Mouse (Mus musculus) small intestine, adult 2 months (tissue): ENCODE data around the gene Islr. TPM values are rescaled to one million over a fixed set of nuclear protein-coding genes. Genes with fewer than 3 reads are reported as not detected.

ENCODE experiments used
- H3K27ac ChIP-seq: fragments of 200-500 bp; 2 replicates; pipeline ENCODE4 v1.5.1; 2012; ENCODE audit warnings: low read depth, low read length, control low read depth, inconsistent platforms; ENCODE audit not compliant: insufficient read depth
- H3K27me3 ChIP-seq: fragments of 200-500 bp; 2 replicates; pipeline ENCODE4 v1.6.1; 2012; ENCODE audit warnings: mild to moderate bottlenecking, moderate library complexity, low read length, inconsistent platforms; ENCODE audit not compliant: control insufficient read depth, insufficient read depth
- H3K36me3 ChIP-seq: fragments of 200-500 bp; 2 replicates; pipeline ENCODE4 v1.6.1; 2012; ENCODE audit warnings: mild to moderate bottlenecking, low read length, control low read depth, inconsistent platforms; ENCODE audit not compliant: control insufficient read depth, insufficient read depth
- H3K4me1 ChIP-seq: fragments of 200-500 bp; 2 replicates; pipeline ENCODE4 v1.6.1; 2012; ENCODE audit warnings: low read length, inconsistent platforms, mixed read lengths; ENCODE audit not compliant: control insufficient read depth, insufficient read depth, insufficient read length
- H3K4me3 ChIP-seq: fragments of 200-500 bp; 2 replicates; pipeline ENCODE4 v1.5.1; 2012; ENCODE audit warnings: low read depth, mild to moderate bottlenecking, control low read depth, inconsistent platforms, low read length, moderate library complexity
- CTCF ChIP-seq: fragments of 200-500 bp; IDR thresholded peaks from 2 replicates; pipeline ENCODE4 v1.5.1; 2012; ENCODE audit warnings: low read depth, mild to moderate bottlenecking, control low read depth, inconsistent platforms, low read length, moderate library complexity, mixed read lengths; ENCODE audit not compliant: insufficient replicate concordance, insufficient read length; ENCODE audit errors: extremely low read depth
- POLR2A ChIP-seq: fragments of 200-500 bp; IDR thresholded peaks from 2 replicates; pipeline ENCODE4 v1.6.1; 2012; ENCODE audit warnings: low read depth, mild to moderate bottlenecking, control low read depth, inconsistent platforms, low read length, moderate library complexity
- WGBS: fragments of 180-500 bp; shearing (Covaris S2); methylation state at CpG from one replicate; pipeline ENCODE4 v1.1.7; 2018; 5-methylcytosine and 5-hydroxymethylcytosine counted together
- polyA plus RNA-seq: library from polyadenylated mRNA; depleted of rRNA; stranded (reverse); fragments of >200 nt; gene quantifications from 2 replicates; pipeline ENCODE4 v1.2.3, GENCODE M21; 2012

Gene Islr
- polyA plus RNA-seq, 1 experiment, result 31.4 TPM

DNA sequence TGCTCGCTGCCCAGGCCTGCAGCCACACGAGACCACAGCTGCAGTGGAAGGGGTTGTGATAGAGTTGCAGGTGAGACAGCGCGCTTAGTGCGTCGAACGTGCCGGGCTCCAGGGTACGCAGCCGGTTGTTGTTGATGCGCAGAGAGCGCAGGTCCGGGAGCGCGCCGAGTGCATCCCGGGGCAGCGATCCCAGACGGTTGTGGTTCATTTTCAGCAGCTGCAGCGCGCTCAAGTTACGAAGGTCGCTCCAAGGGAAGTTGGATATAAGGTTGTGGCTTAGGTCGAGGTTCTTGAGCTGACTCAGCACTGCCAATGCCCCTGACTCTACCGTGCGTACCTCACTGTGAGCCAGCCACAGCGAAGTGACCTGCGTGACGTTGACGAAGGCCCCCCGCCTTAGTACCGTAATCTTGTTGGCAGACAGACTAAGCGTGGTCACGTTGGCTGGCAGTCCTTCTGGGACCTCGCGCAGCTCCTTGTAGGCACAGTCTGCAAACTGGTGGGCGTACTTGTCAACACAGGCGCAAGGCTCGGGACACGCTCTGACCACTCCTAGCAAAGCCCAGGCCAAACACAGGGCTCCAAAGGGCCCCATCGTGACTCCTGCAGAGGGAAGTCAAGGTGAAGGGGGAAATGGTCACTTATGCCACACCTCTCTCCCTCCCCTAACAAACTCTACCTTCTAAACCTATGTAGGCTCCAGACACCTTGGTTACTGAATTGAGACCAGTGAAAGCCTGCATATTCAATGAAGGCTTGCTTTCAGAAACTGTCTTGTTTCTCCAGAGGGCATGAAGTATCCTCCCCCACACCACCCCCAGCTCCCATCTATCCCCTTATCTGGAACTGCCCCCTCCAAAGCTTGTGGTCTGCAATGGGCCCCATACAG, 4.5 kb downstream of the Islr start:
- no peak for TF ChIP-seq POLR2A
- TF ChIP-seq CTCF, result no peak
- WGBS, result 3% methylated on average over 41 of the region's 41 CpGs
- Histone ChIP-seq H3K27ac (no peak overlapping the region), H3K36me3 (no peaks in the 10 kb centered on the region), H3K27me3 (peaks cover 80% of the 10 kb centered on the region), H3K4me1 (peaks cover 5% of the 10 kb centered on the region; the same call in 1 of the 2 replicates), H3K4me3 (no peak overlapping the region)

DNA sequence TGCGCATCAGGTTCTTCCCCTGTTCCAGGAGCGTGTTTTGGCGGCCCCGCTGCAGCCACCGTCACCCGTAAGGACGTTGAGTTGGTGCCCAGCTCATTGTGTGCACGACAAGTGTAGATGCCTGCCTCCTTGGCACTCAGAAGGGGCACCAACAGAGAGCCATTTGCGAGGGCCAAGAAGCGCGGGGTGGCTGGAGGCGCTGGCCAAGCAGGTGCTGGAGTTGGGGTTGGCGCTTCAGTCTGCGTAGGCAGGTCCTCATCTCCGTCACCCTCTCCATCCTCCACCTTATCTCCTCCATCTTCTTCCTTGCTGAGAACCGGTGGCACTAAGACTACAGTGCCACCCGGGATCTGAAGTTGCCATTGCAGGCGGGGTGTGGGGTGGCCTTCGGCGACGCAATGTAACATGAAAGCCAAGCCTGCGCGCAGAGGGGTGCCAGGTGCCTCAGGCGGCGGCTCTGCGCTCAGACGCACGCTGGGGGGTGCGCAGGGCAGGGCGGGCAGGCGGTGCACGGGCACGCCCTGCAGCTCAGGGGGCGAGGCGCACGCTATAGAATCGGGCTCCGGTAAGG, 5.2 kb downstream of the Islr start:
- TF ChIP-seq POLR2A (no peak), CTCF (no peak)
- 3% methylated on average over 38 of the region's 38 CpGs for WGBS
- H3K4me1 ChIP-seq, result peaks cover 5% of the 10 kb centered on the region; the same call in 1 of the 2 replicates
- no peak overlapping the region for H3K27ac ChIP-seq
- no peak overlapping the region for H3K4me3 ChIP-seq
- peaks cover 77% of the 10 kb centered on the region for H3K27me3 ChIP-seq
- H3K36me3 ChIP-seq, result no peaks in the 10 kb centered on the region

DNA sequence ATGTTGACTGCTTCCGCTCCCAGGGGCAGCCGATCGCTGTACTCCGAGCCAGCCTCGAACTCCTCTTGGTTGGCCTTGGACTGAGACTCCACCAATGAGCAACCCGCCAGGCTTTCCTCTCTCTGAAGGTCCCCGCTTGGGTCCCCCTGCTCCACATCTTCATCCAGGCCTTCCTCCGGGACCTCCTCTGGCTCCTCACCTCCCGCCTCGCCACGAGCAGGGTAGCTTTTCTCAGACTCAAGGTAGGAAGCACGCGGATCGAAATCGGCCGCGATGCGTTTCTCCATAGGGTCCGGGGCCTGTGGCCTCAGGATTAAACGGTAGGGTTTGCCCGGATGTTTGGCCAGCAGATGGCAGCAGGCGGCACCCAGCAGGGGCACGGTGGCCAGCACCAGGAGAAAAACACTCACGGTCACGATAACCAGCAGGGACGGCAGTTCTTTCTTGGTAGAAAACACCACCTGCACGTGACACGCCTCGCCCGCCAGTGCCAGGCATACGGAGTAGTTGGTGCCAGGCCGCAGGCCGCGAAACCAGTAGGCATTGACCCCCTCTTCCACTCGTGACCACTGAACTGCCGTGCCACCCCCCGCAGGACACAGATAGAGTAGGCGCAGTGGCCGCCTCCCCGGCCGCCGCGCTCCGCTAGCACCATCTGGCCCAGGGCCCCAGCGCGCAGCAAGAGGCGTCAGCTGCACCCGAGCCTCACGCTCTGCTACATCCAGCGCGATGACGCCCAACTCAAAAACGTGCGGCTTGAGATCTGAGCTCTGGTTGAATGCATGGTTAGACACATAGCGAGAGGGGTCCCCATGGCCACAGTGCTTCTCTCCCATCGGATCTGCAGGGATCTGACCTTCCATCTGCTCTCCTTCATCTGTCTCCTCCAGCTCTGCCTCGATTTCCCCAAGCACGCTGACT, 6.1 kb downstream of the Islr start:
- H3K4me1 ChIP-seq, result peaks cover 5% of the 10 kb centered on the region; the same call in 1 of the 2 replicates
- peaks cover 69% of the 10 kb centered on the region for H3K27me3 ChIP-seq
- H3K36me3 ChIP-seq, result no peaks in the 10 kb centered on the region
- H3K27ac ChIP-seq, result no peak overlapping the region
- no peak for TF ChIP-seq POLR2A
- TF ChIP-seq CTCF, result peak; percentile 50; the same call in 1 of the 2 replicates
- 2% methylated on average over 58 of the region's 58 CpGs for WGBS
- H3K4me3 ChIP-seq, result peak overlapping the region; percentile 10; the same call in 1 of the 2 replicates

DNA sequence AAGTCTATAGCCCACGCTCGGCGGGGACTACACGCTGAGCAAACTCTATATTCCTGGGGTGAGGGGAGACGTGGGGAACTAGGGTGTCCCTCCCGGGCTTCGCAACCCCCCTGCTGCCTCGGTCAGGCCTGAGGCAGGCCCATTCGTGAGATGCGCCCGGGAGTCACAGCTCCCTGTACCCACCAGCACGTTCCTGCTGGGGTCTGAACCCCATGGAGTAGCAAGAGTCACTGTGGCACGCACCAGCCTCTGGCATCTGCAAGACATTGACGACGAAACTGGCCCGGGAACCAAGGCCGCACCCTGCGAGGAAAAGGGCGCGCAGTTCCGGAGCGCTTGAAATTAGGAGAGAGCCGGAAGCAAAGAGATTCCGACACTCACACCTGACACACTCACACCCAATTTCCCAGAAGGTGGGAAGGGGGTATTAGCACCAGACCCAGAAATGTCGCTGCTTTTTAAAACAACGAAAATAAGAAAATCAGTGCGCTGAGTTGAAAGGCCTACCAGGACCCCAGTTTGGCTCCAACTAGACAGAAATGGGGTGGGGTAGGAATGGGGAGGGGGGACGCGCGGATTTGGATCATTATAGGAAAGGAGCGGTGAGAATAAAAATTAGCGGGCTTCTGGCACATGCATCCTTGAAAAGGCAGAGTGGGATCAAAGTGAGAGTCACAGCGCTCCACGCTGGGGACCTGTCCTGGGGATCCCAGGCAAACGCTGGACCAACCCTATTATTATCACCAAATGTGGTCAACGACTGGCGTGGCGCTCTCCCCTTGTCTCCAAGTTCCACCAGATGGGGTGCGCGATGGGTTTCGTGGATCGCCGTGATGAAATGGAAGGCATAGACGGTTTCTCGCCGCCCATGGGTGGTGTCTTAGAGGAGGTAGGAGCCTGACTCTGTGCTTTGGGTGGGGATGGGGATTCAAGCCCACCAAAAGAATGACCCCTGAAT, 7.2 kb downstream of the Islr start:
- Histone ChIP-seq H3K27ac (no peak overlapping the region), H3K36me3 (no peaks in the 10 kb centered on the region), H3K4me1 (peaks cover 5% of the 10 kb centered on the region; the same call in 1 of the 2 replicates), H3K4me3 (no peak overlapping the region), H3K27me3 (peaks cover 57% of the 10 kb centered on the region)
- TF ChIP-seq POLR2A (no peak), CTCF (no peak)
- WGBS, result 7% methylated on average over 46 of the region's 46 CpGs

DNA sequence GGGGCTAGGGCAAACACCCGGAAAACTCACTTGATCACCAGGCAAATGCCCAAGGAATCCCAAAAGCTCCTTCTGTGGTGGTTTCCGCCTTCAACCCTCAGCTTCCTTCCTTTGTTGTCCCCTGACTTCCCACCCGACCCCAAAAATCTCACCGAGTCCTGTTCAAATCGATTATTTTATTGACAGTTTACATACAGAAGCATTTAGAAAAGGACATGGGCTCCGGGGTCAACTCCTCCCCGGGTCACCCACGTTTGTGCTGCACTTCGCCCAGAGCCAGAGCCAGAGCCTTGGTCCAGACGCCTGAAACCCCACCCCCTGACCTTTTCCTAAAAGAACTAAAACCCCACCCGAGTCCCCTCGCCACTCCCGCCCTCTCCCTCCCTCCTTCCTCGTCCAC, 8.0 kb downstream of the Islr start:
- 8% methylated on average over 14 of the region's 14 CpGs for WGBS
- no peaks in the 10 kb centered on the region for H3K36me3 ChIP-seq
- peaks cover 5% of the 10 kb centered on the region; the same call in 1 of the 2 replicates for H3K4me1 ChIP-seq
- H3K27me3 ChIP-seq, result peaks cover 51% of the 10 kb centered on the region
- H3K27ac ChIP-seq, result no peak overlapping the region
- no peak overlapping the region for H3K4me3 ChIP-seq
- TF ChIP-seq POLR2A, result no peak
- TF ChIP-seq CTCF, result no peak

DNA sequence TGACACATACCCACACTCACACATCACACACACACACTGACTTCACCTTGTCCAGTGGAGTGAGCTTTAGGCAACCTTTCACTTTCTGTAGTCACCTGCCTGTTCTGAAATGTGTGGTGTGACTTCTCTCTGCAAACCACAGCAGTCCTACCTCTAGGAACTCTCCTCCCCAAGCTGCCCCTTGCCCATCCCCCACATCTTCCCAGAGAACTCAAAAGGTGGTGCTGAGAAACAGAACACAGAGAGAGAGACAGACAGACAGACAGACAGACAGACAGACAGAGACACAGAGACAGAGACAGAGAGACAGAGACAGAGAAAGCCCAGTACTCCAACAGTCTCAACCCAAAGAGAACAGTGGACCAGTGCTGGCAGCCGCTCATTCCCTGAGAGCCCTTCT, 8.4 kb downstream of the Islr start:
- H3K27me3 ChIP-seq, result peaks cover 47% of the 10 kb centered on the region

More for the DNA sequence above, 8.4 kb downstream of the Islr start:
- 28% methylated on average over 1 of the region's 1 CpGs for WGBS
- Histone ChIP-seq H3K36me3 (no peaks in the 10 kb centered on the region), H3K27ac (no peak overlapping the region), H3K4me1 (peaks cover 5% of the 10 kb centered on the region; the same call in 1 of the 2 replicates), H3K4me3 (no peak overlapping the region)
- TF ChIP-seq POLR2A, result no peak
- TF ChIP-seq CTCF, result no peak
